Mouse (Mus musculus) urinary bladder, postnatal 14 days (tissue): ENCODE results near the gene Rnf187.
A peak's percentile ranks its signal among the peaks of the same experiment; 100 is the strongest.
"Not testable (repeated sequence)": the region's sequence is repeated elsewhere in the genome, so short reads cannot be mapped to it uniquely, and the experiment has no call there.

Source experiments
- DNase-seq: peaks from one replicate; pipeline ENCODE4 v3.0.0; 2021; ENCODE audit warnings: low spot score

The Rnf187 gene

DNA sequence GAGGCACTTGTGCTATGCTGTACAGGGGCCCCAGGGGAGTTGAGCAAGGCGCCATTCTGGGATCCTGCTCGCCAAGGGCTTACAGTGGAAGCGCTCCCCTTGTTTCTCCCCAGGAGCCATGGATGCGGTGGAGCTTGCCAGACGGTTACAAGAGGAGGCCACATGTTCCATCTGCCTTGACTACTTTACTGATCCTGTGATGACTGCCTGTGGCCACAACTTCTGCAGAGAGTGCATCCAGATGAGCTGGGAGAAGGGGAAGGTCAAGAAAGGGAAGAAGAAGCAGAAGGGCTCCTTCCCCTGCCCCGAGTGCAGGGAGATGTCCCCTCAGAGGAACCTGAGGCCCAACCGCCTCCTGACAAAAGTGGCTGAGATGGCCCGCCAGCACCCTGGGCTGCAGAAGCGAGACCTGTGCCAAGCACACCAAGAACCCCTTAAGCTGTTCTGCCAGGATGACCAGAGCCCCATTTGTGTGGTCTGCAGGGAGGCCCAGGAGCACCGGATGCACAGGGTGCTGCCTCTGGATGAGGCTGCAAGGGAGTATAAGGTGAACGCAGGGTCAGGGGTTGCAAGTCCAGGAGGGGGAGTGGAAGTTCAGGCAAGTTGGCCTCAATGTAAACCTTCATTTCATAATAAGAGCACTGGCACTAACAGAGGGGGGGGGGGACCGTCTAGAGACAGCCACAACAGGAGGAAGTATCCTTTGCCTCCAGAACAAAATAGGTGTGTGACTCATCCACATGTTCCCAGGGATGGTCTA is 26.5 kb upstream of the Rnf187 start:
- no peak for DNase-seq

GRCm38 (mm10) chr11:58964216-58964615 is 25.5 kb upstream of the Rnf187 start:
- DNase-seq = no peak

DNA sequence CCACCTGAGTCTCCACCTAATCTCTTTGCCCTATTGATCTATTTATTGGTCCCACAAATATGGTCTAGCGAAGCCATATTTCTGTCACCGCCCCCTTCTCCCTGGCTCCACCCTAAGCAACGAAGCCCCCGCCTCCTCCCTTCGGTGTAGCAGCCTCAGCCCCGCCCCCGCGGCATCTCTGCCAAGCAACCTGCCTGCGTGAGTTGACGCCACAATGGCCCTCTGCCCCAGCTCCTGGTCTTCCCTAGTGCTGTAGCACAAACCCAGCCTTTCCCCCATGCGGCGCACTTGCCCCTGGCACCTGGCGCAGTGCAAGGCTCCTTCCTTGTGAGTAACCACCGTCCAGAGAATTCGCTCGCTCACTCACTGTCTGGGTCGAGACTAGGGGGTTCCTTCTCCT is 24.8 kb upstream of the Rnf187 start:
- no peak for DNase-seq

GRCm38 (mm10) chr11:58961364-58962177 is 22.9 kb upstream of the Rnf187 start:
- no peak for DNase-seq

GRCm38 (mm10) chr11:58959921-58960465 is 21.3 kb upstream of the Rnf187 start:
- DNase-seq = peak; percentile 78

DNA sequence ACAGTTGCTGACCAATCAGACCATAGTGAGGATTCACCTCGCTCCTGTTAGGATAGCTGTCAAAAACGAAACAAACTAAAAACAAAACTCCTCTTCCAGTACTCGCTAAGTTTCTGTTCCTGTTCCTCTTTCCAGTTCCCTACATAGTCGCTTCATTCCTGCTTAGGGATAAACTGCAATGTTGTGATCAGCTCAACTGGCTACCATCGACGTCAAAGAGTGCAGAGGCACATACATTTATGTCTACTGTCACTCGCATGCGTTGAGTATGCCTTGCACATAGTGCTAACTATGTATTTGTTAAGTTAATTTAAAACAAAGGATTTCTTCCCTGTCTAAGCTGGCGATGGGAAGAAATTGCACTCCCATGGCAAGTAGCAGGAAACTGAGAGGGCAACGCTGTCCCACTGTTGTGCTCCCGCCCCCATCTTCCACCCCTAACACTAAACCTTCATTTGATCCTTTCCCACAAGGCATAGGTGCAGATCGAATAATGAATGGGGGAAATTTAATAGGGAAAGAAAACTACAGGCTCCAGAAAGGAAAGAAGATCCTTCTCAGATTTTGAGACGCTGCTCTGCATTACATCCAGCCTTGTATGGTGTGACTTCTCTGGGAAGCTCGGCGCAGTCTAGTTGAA is 20.6 kb upstream of the Rnf187 start:
- DNase-seq = no peak

DNA sequence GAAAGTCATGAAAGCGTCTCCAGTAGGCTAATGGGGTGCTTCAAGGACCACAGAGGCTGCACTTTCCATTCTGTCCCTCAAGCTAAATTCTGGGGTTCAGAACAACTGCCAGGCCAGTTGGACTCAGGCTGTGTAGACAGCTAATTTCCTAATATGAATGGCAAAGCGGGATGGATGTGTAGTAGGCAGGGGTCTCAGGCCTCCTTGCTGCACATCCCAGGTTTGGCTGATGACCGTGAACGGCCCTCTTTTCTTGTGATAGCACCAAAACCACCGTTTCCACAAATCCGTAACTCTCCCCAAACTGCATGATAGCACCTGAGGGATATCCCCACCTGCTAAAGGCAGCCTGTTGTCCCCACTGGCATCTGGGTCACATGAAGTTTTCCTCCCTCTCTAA is 19.8 kb upstream of the Rnf187 start:
- DNase-seq = no peak

- DNase-seq = no peak
These were observed 18.7 kb upstream of the Rnf187 start for GRCm38 (mm10) chr11:58957226-58957914.

DNA sequence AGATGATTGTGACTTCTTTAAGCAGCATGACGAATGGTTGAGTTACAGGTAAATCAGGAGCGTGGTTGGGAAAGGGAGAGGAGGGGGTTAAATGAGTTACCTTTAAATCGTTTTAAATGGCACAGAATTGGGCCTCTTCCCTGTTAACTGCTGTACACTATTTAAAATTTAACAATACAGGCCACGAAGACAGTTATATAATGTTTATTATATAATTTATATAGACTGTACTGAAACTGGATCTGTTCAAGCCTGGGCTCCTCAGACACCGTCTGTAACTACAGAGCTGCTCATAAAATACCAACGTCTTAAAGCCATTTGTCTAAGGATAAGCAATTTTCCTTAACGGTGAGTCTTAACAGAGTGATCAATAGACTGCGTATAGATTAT is 17.1 kb upstream of the Rnf187 start:
- DNase-seq = no peak

GRCm38 (mm10) chr11:58955143-58955867 is 16.6 kb upstream of the Rnf187 start:
- DNase-seq = no peak

GRCm38 (mm10) chr11:58954420-58955142 is 15.9 kb upstream of the Rnf187 start, which contains the start of the genes Hist3h2a and Trim17:
Gene Hist3h2a, plus strand, starts transcription at chr11:58954685.
Gene Trim17, plus strand, starts transcription at chr11:58954685.
- peak; percentile 83 for DNase-seq

DNA sequence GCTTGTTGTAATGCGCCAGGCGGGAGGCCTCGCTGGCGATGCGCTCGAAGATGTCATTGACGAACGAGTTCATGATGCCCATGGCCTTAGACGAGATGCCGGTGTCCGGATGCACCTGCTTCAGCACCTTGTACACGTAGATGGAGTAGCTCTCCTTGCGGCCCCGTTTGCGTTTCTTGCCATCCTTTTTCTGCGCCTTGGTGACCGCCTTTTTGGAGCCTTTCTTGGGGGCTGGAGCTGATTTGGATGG is 15.4 kb upstream of the Rnf187 start:
- not testable (repeated sequence) for DNase-seq

DNA sequence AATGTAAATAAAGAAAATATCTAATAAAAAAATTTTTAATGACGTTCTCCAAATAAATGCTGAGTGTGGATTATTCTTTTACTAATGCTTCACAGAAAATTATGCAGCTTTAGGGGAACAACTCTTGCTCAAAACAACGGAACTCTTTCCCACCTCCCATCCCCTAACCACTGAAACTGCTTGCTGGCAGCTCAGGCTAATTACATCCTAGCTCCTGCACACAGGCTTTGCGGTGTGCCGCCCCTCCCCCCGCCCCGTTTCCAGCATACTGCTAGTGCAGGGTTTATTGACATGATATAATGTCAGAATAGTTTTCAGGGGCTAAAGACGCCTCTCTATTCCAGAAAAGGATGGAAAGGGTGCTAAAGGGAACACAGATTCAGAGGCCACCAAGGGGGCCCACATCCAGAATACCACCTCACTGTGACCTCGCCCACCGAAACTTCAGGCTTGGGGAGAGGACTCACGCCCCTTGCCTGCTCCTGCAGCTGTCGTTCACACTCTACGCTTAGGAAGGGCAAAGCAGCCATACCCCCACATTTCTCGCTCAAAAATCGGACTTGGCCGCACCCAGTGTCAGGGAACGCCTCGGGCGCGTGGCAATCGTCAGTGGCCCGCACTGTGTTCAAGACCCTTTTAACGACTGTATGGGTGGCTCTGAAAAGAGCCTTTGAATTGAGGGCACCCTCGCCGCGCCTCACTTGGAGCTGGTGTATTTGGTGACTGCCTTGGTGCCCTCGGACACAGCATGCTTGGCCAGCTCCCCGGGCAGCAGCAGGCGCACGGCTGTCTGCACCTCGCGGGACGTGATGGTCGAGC is 14.8 kb upstream of the Rnf187 start:
- no peak for DNase-seq

- DNase-seq = no peak
These were observed 12.5 kb upstream of the Rnf187 start for GRCm38 (mm10) chr11:58951210-58951609.

DNA sequence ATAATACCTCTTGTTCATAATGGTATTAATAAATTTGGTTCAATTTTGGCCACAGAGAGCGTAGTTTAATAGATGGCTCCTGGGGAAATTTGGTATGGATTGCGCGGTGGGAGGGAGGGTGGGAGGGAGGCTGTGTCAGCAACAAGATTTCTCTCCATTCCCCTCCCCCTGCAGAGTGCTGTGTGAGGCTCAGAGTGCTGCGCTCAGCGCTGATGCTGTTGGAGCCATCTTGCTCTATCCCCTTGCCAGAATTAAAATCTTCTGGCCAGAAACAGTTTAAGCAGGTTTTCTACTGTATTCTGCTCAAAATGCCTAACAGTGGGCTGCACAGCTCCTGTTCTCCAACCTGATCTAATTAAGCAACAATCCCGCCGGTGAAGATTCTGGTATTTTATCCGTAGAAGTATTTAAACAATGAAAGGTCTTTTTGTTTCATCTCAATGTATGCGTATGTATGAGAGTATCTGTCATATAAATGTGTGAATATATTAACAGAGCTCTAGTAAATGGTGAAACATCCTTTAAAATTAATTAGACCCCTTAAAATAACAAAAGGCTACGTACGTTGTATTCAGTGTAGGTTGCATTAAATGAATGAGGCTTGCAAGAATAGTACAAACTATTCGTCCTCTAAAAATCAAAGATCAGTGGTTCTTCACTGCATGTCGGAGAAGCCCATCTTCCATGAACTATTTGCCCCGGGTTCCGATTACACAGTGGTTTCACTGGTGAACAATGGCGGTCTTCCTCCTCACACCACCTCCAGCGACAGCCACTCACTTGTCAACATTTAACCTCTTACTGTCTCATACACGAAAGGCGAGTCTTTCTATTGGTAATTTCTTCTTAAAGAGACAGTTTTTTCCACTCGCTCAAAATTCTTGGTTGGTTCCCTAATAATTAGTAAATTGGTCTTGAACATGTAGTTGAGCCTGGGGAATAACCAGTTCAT is 11.0 kb upstream of the Rnf187 start:
- DNase-seq = no peak

- DNase-seq = no peak
These were observed 10.1 kb upstream of the Rnf187 start, which contains the start of gene Hist3h2ba for GRCm38 (mm10) chr11:58948542-58949479. Gene Hist3h2ba, plus strand, starts transcription at chr11:58948920.

- no peak for DNase-seq
These were observed 9.2 kb upstream of the Rnf187 start for GRCm38 (mm10) chr11:58947798-58948528.
